Mouse (Mus musculus): Measurements from ENCODE around the gene Brsk1.

Gene Brsk1

DNA sequence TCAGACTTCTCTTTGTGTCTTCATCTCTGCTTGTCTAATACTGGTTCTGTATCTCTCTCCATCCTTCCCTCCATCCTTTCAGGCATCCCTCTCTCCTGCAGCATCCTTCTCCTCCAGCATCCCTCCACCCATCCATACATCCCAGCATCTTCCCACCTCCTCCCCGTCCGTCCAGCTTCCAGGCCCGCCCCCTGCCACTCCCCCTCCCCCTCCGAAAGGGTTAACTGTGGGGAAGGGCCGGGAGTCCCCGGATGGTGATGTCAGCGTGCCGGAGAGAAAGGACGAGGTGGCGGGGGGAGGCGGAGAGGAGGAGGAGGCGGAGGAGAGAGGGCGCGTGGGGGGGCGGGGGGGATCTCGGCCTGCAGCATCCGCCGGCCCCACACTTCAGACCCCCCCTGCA, at the start of gene Brsk1:
Gene Brsk1, plus strand, starts transcription at position 218 of the 400 bp plus-strand sequence.
- DNase-seq (ENCODE audit: low spot score in 2 of 2), result no peak

DNA sequence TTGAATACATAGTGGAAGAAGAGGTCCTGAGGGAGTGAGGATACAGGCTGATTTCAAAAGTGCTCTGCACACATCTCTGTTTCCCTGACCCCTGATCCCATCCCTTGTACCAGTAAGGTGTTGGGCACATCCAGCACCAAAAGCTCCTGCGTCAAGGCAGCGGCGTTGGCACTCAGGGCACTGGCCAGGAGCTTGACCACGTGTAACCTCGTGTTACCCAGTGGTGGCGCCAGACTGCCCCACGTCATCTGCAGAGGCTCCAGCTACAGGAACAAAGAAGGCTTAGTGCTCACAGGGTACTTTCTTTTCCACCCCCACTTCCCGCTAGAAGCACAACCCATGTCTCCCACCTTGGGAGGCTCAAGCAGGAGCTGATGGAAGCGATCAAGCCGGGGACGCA, 49.2 kb upstream of the Brsk1 start:
- DNase-seq (ENCODE audit: low spot score in 2 of 2), result no peak

DNA sequence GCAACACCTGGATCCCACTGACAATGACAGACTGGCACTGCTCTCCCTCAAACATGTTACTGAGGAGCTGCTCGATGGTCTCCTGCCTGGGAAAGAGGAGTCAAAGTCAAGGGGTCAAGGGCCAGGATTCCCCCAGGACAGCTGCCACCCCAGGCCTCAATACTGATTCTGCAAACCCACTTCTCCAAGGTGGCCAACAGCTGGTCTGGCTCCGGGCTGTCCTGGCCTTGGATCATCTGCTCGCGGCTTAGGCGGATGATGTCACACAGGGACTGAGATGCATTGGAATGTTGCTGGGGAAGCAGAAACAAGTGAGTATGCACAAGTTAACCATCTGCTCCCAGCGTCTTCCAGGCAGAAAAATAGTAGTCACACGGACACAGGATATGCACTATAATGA, 48.4 kb upstream of the Brsk1 start:
- DNase-seq (ENCODE audit: low spot score in 2 of 2), result no peak

DNA sequence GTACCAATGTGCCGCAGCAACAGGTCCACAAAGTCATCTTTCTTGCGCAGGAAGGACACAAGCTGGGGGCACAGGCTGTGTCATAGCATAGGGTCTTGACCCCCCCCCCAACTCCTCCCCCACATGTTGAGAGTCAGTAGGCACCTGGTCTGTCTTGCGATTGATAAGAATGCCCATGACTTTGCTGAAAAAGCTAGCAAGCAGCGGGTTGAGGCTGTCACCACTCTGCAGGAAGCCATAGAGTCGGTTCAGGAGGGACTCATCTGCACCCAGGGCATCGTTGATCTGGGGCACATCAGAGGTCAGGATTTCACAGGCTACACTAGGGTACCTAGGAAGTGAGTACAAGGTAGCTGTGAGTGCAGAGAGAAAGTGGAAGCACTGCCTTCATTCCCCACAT, 47.2 kb upstream of the Brsk1 start:
- no peak for DNase-seq (ENCODE audit: low spot score in 2 of 2)

DNA sequence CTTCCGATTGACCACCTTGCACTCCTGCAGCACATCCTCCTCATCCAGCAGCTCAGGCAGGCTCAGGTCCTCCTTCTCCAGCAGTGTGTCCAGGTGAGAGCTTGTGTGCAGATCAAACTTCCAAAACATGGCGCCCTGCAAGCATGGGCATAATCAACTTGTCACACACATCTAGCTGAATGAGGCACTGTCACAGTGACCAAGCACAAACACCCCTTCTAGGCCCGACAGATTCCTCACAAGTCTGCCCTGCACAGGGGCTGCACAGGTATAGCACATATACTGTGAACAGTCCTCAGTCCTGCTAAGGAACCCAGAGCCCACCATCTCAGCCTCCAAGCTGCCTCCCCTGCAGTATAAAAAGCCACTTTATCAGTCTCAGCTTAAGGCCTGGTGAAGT, 43.6 kb upstream of the Brsk1 start:
- DNase-seq (ENCODE audit: low spot score in 2 of 2), result no peak

DNA sequence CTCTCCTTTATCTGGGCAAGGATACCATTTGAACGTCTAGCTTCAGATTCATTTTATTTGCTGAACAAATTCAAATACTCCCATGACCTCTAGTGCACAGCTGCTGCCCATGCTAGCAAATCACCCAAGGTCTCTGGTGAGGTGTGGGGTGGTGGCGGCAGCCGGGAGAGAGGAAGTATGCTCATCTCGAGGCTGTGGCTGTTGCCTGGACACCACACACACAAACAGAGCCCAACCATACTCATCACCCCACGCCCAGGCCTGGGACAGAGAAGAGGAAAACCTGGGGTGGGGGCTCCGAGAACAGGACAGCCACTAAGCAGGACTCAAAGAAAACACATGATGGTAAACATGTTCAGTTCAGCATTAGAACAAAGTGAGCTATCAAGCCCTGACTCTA, 43.1 kb upstream of the Brsk1 start:
- DNase-seq (ENCODE audit: low spot score in 2 of 2), result peak; percentile 84 to 86

DNA sequence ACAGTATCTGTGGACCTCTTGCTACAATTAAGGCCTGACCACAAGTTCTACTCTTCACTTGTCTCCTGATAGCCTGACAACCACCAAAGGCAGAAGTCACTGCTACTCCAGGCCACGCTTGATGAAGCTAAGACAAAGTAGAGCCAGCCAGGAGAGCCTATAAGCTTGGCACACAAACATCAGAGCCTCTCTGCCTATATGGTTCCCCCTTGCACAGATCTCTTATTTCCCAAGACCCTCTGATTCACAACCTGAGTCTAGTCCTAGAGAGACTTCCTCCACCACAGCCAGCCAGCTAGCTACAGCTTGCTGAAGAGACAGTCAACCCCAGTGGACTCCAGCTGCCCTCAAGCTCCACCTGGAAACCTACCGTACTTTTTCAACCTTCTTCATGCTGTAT, 42.4 kb upstream of the Brsk1 start:
- no peak for DNase-seq (ENCODE audit: low spot score in 2 of 2)

DNA sequence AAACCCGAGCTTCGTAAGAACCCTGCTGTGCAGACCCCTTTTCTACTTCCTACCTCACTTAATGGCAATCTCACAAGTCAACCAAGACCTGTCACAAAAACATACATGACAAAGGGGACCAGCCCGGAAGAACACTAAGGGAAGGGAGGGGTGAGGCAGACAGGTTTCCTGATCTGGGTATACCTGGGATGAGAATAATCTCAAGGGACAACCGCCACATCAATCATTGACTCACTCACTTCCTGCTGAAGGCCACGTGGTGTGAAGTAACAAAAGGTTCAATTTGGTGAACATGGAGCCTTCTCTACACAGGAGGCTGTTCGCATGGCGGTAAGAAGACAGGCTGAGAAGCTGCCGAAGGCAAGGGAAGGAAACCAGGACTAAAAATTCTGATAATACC, 38.8 kb upstream of the Brsk1 start:
- DNase-seq (ENCODE audit: low spot score in 2 of 2), result peak; percentile 53 to 67

DNA sequence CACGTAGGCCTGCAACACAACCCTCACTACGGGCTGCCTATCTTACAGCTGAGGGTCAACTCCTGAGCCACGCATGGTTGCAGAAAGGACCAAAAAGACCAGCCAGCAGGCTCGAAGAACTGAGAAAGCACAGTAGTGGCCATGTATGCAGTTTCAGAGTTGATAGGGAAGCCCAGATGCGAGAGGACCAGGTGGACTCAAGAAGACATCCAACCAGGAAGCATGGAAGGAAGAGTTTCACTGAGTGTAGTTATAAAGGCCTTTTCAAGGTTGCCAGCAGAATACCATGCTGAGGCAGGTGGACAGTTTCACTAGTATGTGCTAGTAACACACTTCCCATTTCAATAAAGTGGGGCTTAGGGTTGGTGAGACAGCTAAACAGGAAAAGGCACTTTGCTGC, 37.7 kb upstream of the Brsk1 start:
- no peak for DNase-seq (ENCODE audit: low spot score in 2 of 2)

DNA sequence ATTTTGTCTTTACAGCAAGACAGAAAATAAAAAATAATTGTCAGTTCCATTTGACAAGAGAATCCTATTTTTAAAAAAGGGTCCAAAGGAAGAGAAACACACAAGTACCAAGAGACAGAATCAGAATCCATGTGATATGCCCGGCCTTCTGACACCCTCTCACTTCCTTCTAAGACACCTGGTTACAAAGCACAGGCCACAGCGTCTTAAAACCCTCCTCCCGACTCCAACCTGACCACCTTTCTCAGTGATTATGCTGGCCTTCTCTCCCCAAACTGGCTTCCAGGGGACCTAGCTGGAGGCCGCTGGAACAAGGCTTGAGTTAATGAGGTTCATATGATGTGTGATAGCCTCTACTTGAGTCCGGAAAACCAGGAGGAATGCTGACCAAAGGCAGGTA, 37.1 kb upstream of the Brsk1 start:
- DNase-seq (ENCODE audit: low spot score in 2 of 2), result no peak

DNA sequence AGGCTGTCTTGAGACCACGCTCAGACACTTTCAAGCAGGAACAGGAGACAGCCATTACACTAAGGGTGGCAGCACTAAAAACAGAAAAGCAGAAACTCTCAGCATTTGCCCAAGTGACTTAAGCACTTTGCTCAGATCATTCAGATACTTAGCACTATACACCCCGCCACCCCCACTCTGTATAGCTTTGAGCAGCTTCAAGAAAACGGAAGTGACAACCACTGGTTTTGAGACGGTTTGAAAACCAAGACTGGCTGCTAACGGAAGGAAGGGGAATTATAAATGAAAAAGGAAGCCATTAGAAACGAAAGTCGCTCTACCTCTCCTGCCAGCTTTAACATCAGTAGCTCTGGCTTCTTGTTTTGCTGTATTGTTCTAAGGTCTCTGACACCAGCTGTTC, 36.6 kb upstream of the Brsk1 start:
- peak; percentile 75 to 86 for DNase-seq (ENCODE audit: low spot score in 2 of 2)

DNA sequence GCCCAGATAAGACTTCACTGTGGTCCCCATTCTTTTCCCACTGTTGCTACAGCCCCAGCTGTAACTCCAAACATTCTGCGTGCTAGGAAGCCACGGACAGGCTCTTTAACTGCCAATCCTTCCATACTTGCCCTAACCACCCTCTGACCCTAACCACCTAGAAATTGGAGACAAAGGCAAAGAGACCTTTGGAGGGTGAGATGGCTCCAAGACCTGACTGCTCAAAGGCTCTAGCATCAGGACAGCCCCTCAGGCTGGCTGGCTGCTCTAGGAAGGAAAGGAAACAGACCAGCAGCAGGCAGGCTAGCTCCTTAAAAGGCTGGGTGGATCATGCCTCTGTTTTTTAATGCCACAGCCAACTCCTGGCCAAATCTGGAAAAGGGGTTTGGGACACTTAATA, 36.2 kb upstream of the Brsk1 start:
- DNase-seq (ENCODE audit: low spot score in 2 of 2), result no peak

DNA sequence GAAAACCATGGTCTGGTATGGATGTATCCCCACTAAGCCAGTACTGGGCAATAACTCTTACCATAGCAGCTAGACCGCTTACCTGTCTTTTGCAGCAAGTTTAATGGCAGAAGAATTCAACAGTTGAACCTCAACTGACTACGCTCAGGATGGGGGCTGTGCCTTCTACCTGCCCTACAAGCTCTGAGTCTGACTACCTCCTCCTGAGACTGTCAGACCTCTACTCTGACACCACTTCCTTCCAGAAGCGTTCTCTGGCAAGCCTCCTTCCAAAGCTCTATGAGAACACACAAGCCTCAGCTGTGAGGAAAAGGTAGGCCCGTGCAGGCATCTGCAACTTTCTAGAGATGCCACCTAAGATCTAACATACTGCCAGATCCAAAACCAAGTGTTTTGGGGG, 35.0 kb upstream of the Brsk1 start:
- DNase-seq (ENCODE audit: low spot score in 2 of 2), result no peak

DNA sequence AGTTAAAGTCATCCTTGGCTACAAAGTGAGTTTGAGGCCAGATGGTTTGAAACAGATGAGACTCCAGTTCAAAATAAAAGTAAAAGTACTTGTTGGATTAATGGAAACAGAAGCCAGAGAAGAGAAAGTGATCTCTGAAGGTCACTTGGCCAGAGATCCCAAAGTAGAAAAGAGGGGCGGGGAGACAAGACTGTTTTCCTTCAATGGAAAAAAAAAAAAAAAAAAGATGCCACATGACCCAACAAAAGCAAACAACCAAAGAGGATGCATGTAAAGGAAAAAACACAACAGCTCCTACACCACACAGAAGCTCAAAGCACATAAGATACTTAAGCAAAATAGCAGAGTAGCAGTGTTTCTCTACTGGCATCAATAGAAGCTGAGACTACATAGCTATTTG, 34.5 kb upstream of the Brsk1 start:
- DNase-seq (ENCODE audit: low spot score in 2 of 2), result no peak

DNA sequence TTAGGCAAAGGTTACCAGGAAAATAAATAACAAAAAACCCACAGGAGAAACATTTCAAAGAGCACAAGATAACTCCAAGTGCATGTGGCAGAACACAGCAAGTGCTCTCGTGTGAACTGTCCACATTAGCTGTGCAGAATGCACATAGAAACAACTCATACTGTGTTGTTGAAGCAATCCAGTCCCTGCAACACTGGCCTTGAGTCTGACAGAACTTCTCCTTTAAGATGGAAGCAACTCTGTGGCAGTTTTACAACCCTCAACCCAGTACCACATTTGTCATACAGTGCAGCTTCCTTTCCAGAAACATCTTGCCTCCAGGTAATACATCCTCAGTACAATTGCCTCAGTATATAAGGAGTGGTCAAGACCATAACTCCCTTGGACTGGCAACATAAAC, 33.6 kb upstream of the Brsk1 start:
- DNase-seq (ENCODE audit: low spot score in 2 of 2), result no peak

DNA sequence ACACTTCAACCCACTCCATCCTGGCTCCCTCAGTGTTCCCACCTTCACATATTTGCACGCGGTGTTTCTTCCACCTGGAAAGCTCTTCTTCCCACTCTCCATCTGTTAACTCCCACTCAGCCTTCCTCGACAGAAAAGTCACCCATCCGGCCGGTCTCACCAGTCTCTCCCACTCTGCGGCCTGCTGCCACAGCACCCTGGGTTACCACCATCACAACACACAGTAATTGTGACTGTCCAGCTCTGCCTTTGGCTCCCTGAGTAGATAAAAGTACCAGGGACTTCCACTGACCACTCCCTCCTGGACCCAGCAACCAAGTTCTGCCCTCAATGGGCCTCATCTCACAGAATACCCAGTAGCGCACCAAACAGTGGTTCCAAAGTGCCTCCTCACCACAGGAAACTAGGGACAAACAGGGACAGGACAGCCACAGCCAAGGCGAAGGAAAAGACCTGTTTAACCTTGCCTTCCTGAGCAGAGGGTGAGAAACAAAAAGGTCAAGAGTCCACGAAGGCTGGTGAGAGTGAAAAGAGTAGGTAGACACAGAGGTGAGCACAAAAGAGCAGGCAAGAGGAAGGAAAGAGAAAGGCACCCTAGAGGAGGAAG, 32.8 kb upstream of the Brsk1 start:
- DNase-seq (ENCODE audit: low spot score in 2 of 2), result peak; percentile 12 to 51

DNA sequence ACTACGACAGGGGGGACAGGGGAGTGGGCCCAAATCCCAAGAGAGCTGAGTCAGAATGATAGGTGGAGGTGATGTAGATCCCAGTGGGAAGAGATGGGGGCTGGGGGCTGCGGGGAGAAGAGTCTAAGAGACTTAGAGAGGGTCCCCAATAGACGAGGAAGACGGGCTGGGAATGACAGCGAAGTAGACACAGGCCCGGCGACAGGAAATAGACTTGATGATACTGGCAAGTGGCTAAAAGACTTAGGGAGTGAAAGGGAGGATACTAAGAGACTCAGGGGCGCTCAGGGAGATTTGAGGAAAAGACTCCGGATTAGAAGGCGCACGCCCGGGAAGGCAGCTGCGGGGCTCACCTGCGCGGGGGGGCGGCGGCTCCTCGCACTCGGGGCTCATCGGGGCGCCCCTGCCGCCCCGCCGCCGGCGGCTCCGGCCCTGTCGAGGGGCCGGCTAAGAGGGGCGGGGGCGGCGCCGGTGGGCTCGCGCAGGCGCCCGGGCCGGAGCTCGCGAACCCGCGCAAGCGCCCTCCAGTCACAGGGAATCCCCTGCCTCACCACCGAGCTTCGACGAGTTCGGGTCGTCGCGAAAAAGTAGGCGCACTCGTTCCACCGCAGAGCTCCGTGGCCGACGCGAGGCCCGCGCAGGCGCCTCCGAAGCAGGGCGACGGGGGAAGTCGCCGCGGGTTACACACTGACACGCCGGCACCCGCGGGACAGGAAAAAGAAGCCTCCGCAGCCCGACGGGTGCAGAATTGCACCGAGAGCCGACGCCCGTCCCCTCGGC, 32.1 kb upstream of the Brsk1 start:
- no peak for DNase-seq (ENCODE audit: low spot score in 2 of 2)

DNA sequence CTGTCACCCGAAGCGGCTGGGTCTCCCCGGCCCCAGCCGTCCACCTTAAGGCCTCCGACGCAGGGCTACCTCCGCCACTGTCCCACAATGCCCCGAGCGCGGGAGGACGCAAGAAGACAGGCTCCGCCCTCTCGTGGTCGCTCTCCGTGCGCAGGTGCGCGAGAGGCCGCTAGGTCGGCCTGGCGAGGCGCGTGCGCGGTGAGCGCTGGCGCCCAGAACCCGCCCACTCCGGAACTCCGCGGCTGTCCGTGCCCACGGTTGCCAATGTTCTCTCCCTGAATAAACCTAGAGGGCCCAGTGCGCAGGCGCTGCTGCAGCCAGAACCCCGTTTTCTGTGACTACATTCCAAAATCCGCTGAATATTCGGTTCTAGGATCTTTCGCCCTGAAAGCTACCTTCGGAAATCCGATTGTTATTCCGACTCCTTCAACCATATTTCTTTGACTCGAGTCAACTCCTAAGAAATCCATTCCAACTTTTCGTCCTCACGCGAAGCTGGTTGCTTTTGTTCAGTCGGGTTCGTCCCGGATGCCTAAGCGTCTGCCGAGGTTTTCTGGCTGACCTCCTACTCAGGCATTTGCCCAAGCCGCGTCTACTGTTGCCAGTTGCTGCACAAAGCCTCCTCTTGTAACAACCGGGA, 31.4 kb upstream of the Brsk1 start, which contains the start of gene Ppp6r1:
Gene Ppp6r1, minus strand, starts transcription at position 108 of the 640 bp plus-strand sequence.
- DNase-seq (ENCODE audit: low spot score in 2 of 2), result peak; percentile 95 to 96

DNA sequence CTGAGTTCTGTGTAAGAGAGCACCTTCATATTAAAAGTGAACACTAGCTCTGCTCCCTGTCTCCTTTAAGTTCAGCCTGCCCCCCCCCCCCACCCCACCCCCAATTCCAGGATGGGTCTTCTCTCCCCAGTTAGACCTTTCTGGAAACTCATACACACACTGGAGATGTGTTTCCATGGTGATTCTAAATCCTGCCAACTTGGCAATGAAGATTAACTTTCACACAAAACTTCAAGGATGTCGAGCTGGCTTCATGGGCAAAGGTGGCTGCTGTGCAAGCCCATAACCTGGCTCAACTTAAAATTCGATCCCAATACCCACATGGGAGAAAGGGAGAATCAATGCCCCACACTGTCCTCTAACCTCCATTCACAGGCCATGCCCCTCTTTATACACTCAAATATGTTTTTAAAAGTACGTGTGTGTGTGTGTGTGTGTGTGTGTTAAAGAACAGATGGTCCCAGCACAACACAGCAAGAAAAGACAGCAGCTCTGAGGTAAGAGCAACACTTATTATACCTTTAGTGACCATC, 30.4 kb upstream of the Brsk1 start:
- no peak for DNase-seq (ENCODE audit: low spot score in 2 of 2)

DNA sequence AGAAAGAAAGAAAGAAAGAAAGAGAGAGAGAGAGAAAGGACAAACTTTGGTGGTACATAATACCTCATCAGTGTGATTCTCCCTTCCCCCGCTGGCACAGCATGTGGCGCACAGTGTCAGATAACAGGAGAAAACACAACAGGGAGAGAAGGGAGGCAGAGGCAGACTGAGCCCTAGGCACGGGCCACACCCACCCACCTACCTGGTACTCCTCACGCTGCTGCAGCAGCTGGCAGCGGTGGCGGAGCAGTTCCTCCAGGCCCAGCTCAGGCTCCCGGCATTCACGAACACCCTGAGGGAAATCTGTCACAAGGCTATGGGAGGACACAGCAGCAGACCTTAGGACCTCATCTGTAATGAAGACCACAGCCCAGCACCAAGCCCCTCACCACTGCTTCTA, 27.2 kb upstream of the Brsk1 start:
- DNase-seq (ENCODE audit: low spot score in 2 of 2), result no peak

DNA sequence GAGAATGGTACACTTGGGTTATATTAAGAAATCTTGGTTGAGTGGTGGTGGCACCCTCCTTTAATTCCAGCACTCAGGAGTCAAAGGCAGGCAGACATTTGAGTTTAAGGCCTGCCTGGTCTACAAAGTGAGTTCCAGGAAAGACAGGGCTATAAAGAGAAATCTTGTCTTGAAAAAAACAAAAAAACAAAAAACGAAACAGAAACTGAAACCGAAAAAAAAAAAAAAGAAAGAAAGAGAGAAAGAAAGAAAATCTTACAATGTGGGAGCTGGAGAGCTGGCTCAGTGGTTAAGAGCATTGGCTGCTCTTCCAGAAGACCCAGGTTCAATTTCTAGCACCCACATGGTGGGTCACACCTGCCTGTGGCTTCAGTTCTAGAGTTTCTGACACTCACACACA, 26.7 kb upstream of the Brsk1 start:
- no peak for DNase-seq (ENCODE audit: low spot score in 2 of 2)

DNA sequence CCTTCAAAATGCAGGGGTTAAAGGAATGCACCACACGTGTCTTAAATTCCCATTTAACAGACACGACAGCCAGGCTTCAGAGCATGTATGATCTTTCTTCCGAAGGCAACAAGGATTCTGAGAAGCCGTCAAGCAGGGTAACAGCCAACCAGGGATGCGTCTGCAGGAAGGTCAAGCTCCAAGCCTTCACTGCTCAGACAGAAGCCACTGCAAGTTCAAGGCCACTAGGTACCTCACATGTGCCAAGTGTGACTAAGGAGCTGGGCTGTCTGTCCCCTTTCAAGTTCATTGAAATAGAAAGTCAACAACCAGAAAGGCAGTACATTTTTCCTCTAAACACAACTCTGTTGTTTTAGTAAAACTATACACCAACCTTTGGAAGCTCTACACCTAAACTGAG, 23.5 kb upstream of the Brsk1 start:
- no peak for DNase-seq (ENCODE audit: low spot score in 2 of 2)

DNA sequence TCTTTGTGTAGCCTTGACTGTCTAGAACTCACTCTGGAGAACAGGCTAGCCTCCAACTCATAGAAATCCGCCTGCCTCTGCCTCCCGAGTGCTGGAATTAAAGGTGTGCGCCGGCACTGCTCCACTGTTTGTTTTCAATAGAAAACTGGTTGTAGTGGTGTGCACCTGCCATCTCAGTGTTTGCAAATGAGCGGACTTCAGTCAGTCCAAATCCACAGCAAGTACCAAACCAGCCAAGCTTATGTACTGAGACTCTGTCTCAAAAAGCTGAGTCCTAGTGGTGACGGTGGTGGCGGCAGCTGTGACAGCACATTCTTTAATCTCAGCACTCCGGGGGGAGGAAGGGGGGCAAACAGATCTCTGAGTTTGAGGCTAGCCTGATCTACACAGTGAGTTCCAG, 21.9 kb upstream of the Brsk1 start:
- no peak for DNase-seq (ENCODE audit: low spot score in 2 of 2)
